Mouse (Mus musculus) urinary bladder, postnatal 14 days (tissue): Measurements from ENCODE around the gene Sec14l3.
"Not testable (repeated sequence)": the region's sequence is repeated elsewhere in the genome, so short reads cannot be mapped to it uniquely, and the experiment has no call there.

Source experiments
- DNase-seq: peaks from one replicate; pipeline ENCODE4 v3.0.0; 2021; ENCODE audit warnings: low spot score

The Sec14l3 gene

GRCm38 (mm10) chr11:4101851-4102250, 37.2 kb downstream of the Sec14l3 start:
- no peak for DNase-seq

GRCm38 (mm10) chr11:4103522-4103921, 38.9 kb downstream of the Sec14l3 start:
- no peak for DNase-seq

GRCm38 (mm10) chr11:4104989-4105388, 40.3 kb downstream of the Sec14l3 start:
- DNase-seq: no peak

- DNase-seq: no peak
Observed at GRCm38 (mm10) chr11:4105444-4105843, 40.8 kb downstream of the Sec14l3 start.

GRCm38 (mm10) chr11:4107901-4108300, 43.3 kb downstream of the Sec14l3 start:
- not testable (repeated sequence) for DNase-seq

- no peak for DNase-seq
Observed at GRCm38 (mm10) chr11:4108691-4109090, 44.0 kb downstream of the Sec14l3 start.

GRCm38 (mm10) chr11:4112033-4112432, 47.4 kb downstream of the Sec14l3 start:
- DNase-seq: no peak

- DNase-seq: no peak
Observed at GRCm38 (mm10) chr11:4112861-4113260, 48.2 kb downstream of the Sec14l3 start.

GRCm38 (mm10) chr11:4113496-4113895, 48.9 kb downstream of the Sec14l3 start:
- no peak for DNase-seq

- DNase-seq: no peak
Observed at GRCm38 (mm10) chr11:4113970-4114369, 49.3 kb downstream of the Sec14l3 start.

GRCm38 (mm10) chr11:4114541-4114940, 49.9 kb downstream of the Sec14l3 start:
- not testable (repeated sequence) for DNase-seq

- no peak for DNase-seq
Observed at GRCm38 (mm10) chr11:4115407-4115806, 50.8 kb downstream of the Sec14l3 start.

- no peak for DNase-seq
Observed at GRCm38 (mm10) chr11:4116458-4117141, 52.0 kb downstream of the Sec14l3 start.

GRCm38 (mm10) chr11:4117372-4118071, 52.9 kb downstream of the Sec14l3 start:
- no peak for DNase-seq

- DNase-seq: peak; percentile 84
Observed at GRCm38 (mm10) chr11:4118081-4118921, 53.7 kb downstream of the Sec14l3 start.

- no peak for DNase-seq
Observed at GRCm38 (mm10) chr11:4119635-4120034, 55.0 kb downstream of the Sec14l3 start.

- no peak for DNase-seq
Observed at GRCm38 (mm10) chr11:4121691-4122090, 57.0 kb downstream of the Sec14l3 start.

- DNase-seq: no peak
Observed at GRCm38 (mm10) chr11:4122226-4122625, 57.6 kb downstream of the Sec14l3 start.

GRCm38 (mm10) chr11:4122742-4123579, 58.3 kb downstream of the Sec14l3 start, which contains the start of gene Sec14l2:
Sec14l2 (minus strand) TSS chr11:4123415.
- DNase-seq: no peak

- peak; percentile 49 for DNase-seq
Observed at GRCm38 (mm10) chr11:4123922-4124321, 59.3 kb downstream of the Sec14l3 start.

- no peak for DNase-seq
Observed at GRCm38 (mm10) chr11:4127059-4127458, 62.4 kb downstream of the Sec14l3 start.
